Mouse (Mus musculus): ENCODE results near the gene Plaur. TPM values are rescaled to one million over a fixed set of nuclear protein-coding genes. Genes with fewer than 3 reads are reported as not detected.
"Not testable (repeated sequence)": the region's sequence is repeated elsewhere in the genome, so short reads cannot be mapped to it uniquely, and the experiment has no call there.

Plaur gene
- polyA plus RNA-seq, 1 experiment = 0.79 TPM

GRCm38 (mm10) chr7:24506476-24506837, 44.2 kb downstream of the Plaur start:
- Histone ChIP-seq H3K27ac (ENCODE audit: insufficient read depth, low read length) (peak overlapping the region; percentile 93; the same call in 1 of the 2 replicates), H3K4me1 (ENCODE audit: control insufficient read depth, insufficient read depth, low read length) (peaks cover 5% of the 10 kb centered on the region), H3K4me3 (replicated peaks; ENCODE audit: insufficient read depth, low read depth, low read length) (peak overlapping the region; percentile 75), H3K27me3 (ENCODE audit: control insufficient read depth, insufficient read depth, low read length) (no peaks in the 10 kb centered on the region)
- DNase-seq = peak; percentile 83 to 87
- TF ChIP-seq POLR2A (IDR thresholded peaks at IDR 0.05; ENCODE audit: borderline replicate concordance, insufficient read depth, low read length) = no peak
- TF ChIP-seq CTCF (IDR thresholded peaks at IDR 0.05; ENCODE audit: borderline replicate concordance, insufficient read depth, low read depth, low read length) = no peak
- 1% methylated on average over 12 of the region's 12 CpGs for WGBS

- Histone ChIP-seq H3K4me1 (ENCODE audit: control insufficient read depth, insufficient read depth, low read length) (peaks cover 5% of the 10 kb centered on the region), H3K27me3 (ENCODE audit: control insufficient read depth, insufficient read depth, low read length) (no peaks in the 10 kb centered on the region), H3K4me3 (replicated peaks; ENCODE audit: insufficient read depth, low read depth, low read length) (peak within 1 kb of the TSS; percentile 75), H3K27ac (ENCODE audit: insufficient read depth, low read length) (peak within 1 kb of the TSS; percentile 93)
- DNase-seq = peak; percentile 90 to 92
- WGBS = under 1% methylated on average over 79 of the region's 84 CpGs
- TF ChIP-seq POLR2A (IDR thresholded peaks at IDR 0.05; ENCODE audit: borderline replicate concordance, insufficient read depth, low read length) = peak; percentile 82
- TF ChIP-seq CTCF (IDR thresholded peaks at IDR 0.05; ENCODE audit: borderline replicate concordance, insufficient read depth, low read depth, low read length) = no peak
These were observed 44.8 kb downstream of the Plaur start, which contains the start of gene Zfp428 for GRCm38 (mm10) chr7:24506838-24507725. Gene Zfp428, plus strand, starts transcription at chr7:24507006.

GRCm38 (mm10) chr7:24507726-24508114, 45.4 kb downstream of the Plaur start:
- no peak for DNase-seq
- Histone ChIP-seq H3K27me3 (ENCODE audit: control insufficient read depth, insufficient read depth, low read length) (no peaks in the 10 kb centered on the region), H3K4me3 (replicated peaks; ENCODE audit: insufficient read depth, low read depth, low read length) (peak overlapping the region; percentile 75), H3K27ac (ENCODE audit: insufficient read depth, low read length) (peak overlapping the region; percentile 93), H3K4me1 (ENCODE audit: control insufficient read depth, insufficient read depth, low read length) (peaks cover 5% of the 10 kb centered on the region)
- TF ChIP-seq CTCF (IDR thresholded peaks at IDR 0.05; ENCODE audit: borderline replicate concordance, insufficient read depth, low read depth, low read length) (no peak), POLR2A (IDR thresholded peaks at IDR 0.05; ENCODE audit: borderline replicate concordance, insufficient read depth, low read length) (no peak)
- WGBS = under 1% methylated on average over 20 of the region's 20 CpGs

GRCm38 (mm10) chr7:24512355-24512754, 50.1 kb downstream of the Plaur start, which contains the start of gene AC161166.1:
Gene AC161166.1, minus strand, starts transcription at chr7:24512455.
- 81% methylated on average over 7 of the region's 7 CpGs for WGBS
- no peaks in the 10 kb centered on the region for H3K27me3 ChIP-seq (ENCODE audit: control insufficient read depth, insufficient read depth, low read length)
- no peak for DNase-seq
- TF ChIP-seq POLR2A (IDR thresholded peaks at IDR 0.05; ENCODE audit: borderline replicate concordance, insufficient read depth, low read length) (no peak), CTCF (IDR thresholded peaks at IDR 0.05; ENCODE audit: borderline replicate concordance, insufficient read depth, low read depth, low read length) (no peak)
- no peaks in the 10 kb centered on the region for H3K4me1 ChIP-seq (ENCODE audit: control insufficient read depth, insufficient read depth, low read length)
- H3K4me3 ChIP-seq (replicated peaks; ENCODE audit: insufficient read depth, low read depth, low read length) = no peak within 1 kb of the TSS
- H3K27ac ChIP-seq (ENCODE audit: insufficient read depth, low read length) = no peak within 1 kb of the TSS

- not testable (repeated sequence) for H3K4me1 ChIP-seq (ENCODE audit: control insufficient read depth, insufficient read depth, low read length); H3K4me3 ChIP-seq (replicated peaks; ENCODE audit: insufficient read depth, low read depth, low read length); H3K27me3 ChIP-seq (ENCODE audit: control insufficient read depth, insufficient read depth, low read length); H3K27ac ChIP-seq (ENCODE audit: insufficient read depth, low read length)
- DNase-seq = peak; percentile 53 to 61
- 60% methylated on average over 8 of the region's 8 CpGs for WGBS
- peak; percentile 29; the same call in 1 of the 2 replicates for TF ChIP-seq CTCF (IDR thresholded peaks at IDR 0.05; ENCODE audit: borderline replicate concordance, insufficient read depth, low read depth, low read length)
These were observed 54.0 kb downstream of the Plaur start for GRCm38 (mm10) chr7:24516319-24516718.

- no peak for DNase-seq
- H3K27me3 ChIP-seq (ENCODE audit: control insufficient read depth, insufficient read depth, low read length) = no peaks in the 10 kb centered on the region
- H3K27ac ChIP-seq (ENCODE audit: insufficient read depth, low read length) = no peak overlapping the region
- TF ChIP-seq POLR2A (IDR thresholded peaks at IDR 0.05; ENCODE audit: borderline replicate concordance, insufficient read depth, low read length) = no peak
- no peak for TF ChIP-seq CTCF (IDR thresholded peaks at IDR 0.05; ENCODE audit: borderline replicate concordance, insufficient read depth, low read depth, low read length)
- H3K4me3 ChIP-seq (replicated peaks; ENCODE audit: insufficient read depth, low read depth, low read length) = no peak overlapping the region
- H3K4me1 ChIP-seq (ENCODE audit: control insufficient read depth, insufficient read depth, low read length) = no peaks in the 10 kb centered on the region
- 55% methylated on average over 5 of the region's 5 CpGs for WGBS
These were observed 54.8 kb downstream of the Plaur start for GRCm38 (mm10) chr7:24517077-24517476.

- TF ChIP-seq CTCF (IDR thresholded peaks at IDR 0.05; ENCODE audit: borderline replicate concordance, insufficient read depth, low read depth, low read length) = no peak
- TF ChIP-seq POLR2A (IDR thresholded peaks at IDR 0.05; ENCODE audit: borderline replicate concordance, insufficient read depth, low read length) = no peak
- WGBS = 26% methylated on average over 6 of the region's 6 CpGs
- Histone ChIP-seq H3K27me3 (ENCODE audit: control insufficient read depth, insufficient read depth, low read length) (no peaks in the 10 kb centered on the region), H3K27ac (ENCODE audit: insufficient read depth, low read length) (no peak overlapping the region), H3K4me1 (ENCODE audit: control insufficient read depth, insufficient read depth, low read length) (no peaks in the 10 kb centered on the region), H3K4me3 (replicated peaks; ENCODE audit: insufficient read depth, low read depth, low read length) (no peak overlapping the region)
- peak in 1 of 2 experiments; percentile 41 for DNase-seq
These were observed 55.4 kb downstream of the Plaur start for GRCm38 (mm10) chr7:24517654-24518053.

- DNase-seq = no peak
- TF ChIP-seq CTCF (IDR thresholded peaks at IDR 0.05; ENCODE audit: borderline replicate concordance, insufficient read depth, low read depth, low read length) (no peak), POLR2A (IDR thresholded peaks at IDR 0.05; ENCODE audit: borderline replicate concordance, insufficient read depth, low read length) (no peak)
- no peak overlapping the region for H3K27ac ChIP-seq (ENCODE audit: insufficient read depth, low read length)
- 55% methylated on average over 3 of the region's 3 CpGs for whole genome bisulfite sequencing
- H3K27me3 ChIP-seq (ENCODE audit: control insufficient read depth, insufficient read depth, low read length) = no peaks in the 10 kb centered on the region
- no peaks in the 10 kb centered on the region for H3K4me1 ChIP-seq (ENCODE audit: control insufficient read depth, insufficient read depth, low read length)
- H3K4me3 ChIP-seq (replicated peaks; ENCODE audit: insufficient read depth, low read depth, low read length) = no peak overlapping the region
These were observed 56.8 kb downstream of the Plaur start for GRCm38 (mm10) chr7:24519130-24519529.

GRCm38 (mm10) chr7:24520054-24520453, 57.8 kb downstream of the Plaur start:
- not testable (repeated sequence) for H3K27me3 ChIP-seq (ENCODE audit: control insufficient read depth, insufficient read depth, low read length)
- WGBS = 43% methylated on average over 10 of the region's 10 CpGs

More at GRCm38 (mm10) chr7:24520054-24520453, 57.8 kb downstream of the Plaur start:
- not testable (repeated sequence) for DNase-seq; H3K4me3 ChIP-seq (replicated peaks; ENCODE audit: insufficient read depth, low read depth, low read length); H3K4me1 ChIP-seq (ENCODE audit: control insufficient read depth, insufficient read depth, low read length); H3K27ac ChIP-seq (ENCODE audit: insufficient read depth, low read length)
